Mouse (Mus musculus) cerebellum, adult 2 months (tissue): ENCODE data around the gene Mars.

Source experiments
- CTCF ChIP-seq: fragments of 200-500 bp; IDR thresholded peaks from 2 replicates; pipeline ENCODE4 v1.5.1; 2011; ENCODE audit warnings: low read depth, mild to moderate bottlenecking, control low read depth, low read length, moderate library complexity, borderline replicate concordance; ENCODE audit not compliant: insufficient read depth
- POLR2A ChIP-seq: fragments of 200-500 bp; IDR thresholded peaks from 2 replicates; pipeline ENCODE4 v1.6.1; 2011; ENCODE audit warnings: low read length, control low read depth, borderline replicate concordance; ENCODE audit not compliant: insufficient read depth

GRCm38 (mm10) chr10:127352187-127352586 is 40.6 kb upstream of the Mars start:
- TF ChIP-seq POLR2A (no peak), CTCF (no peak)
